Mouse (Mus musculus): ENCODE results near the gene Ccdc65. TPM values are rescaled to one million over a fixed set of nuclear protein-coding genes. Genes with fewer than 3 reads are reported as not detected.

The Ccdc65 gene
- polyA plus RNA-seq, 1 experiment from 2014 or later: 1.5 TPM

- peak overlapping the region; percentile 65 for H3K4me2 ChIP-seq
- ATAC-seq (ENCODE audit: low FRiP score): peak; percentile 84
- H3K4me1 ChIP-seq: peaks cover 12% of the 10 kb centered on the region
- H3K36me3 ChIP-seq (replicated peaks): no peaks in the 10 kb centered on the region
- H3K9me3 ChIP-seq: no peaks in the 10 kb centered on the region
- 4% methylated on average over 40 of the region's 40 CpGs for WGBS
- H3K9ac ChIP-seq: peak overlapping the region; percentile 48
- peaks cover 56% of the 10 kb centered on the region for H3K27me3 ChIP-seq
- peak overlapping the region; percentile 39 for H3K4me3 ChIP-seq (replicated peaks)
- H3K27ac ChIP-seq: no peak overlapping the region
Measured at GRCm38 (mm10) chr15:98699190-98700105, 8.6 kb upstream of the Ccdc65 start.

GRCm38 (mm10) chr15:98704312-98704711, 3.7 kb upstream of the Ccdc65 start:
- 67% methylated on average over 9 of the region's 9 CpGs for WGBS

DNA sequence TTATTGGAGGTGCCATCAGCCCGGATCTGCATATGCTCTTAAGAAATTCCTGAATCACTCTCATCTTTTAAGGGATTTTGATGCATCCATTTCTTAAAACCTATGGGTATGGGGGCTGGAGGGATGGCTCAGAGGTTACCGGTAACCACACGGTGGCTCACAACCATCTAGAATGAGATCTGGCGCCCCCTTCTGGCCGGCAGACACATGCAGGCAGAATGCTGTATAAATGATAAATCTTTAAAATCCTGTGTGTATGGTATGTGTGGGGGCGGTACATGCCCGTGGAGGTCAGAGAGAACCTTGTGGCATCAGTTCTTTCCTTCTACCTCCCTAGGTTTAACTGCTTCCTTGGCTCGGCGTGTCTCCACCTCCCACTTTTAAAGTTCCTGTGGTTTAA, 2.4 kb downstream of the Ccdc65 start:
- Histone ChIP-seq H3K4me2 (no peak overlapping the region), H3K4me3 (replicated peaks) (no peak overlapping the region), H3K4me1 (peaks cover 5% of the 10 kb centered on the region; the same call in 1 of the 2 replicates), H3K27me3 (peaks cover 37% of the 10 kb centered on the region), H3K9me3 (no peaks in the 10 kb centered on the region), H3K9ac (no peak overlapping the region), H3K27ac (no peak overlapping the region), H3K36me3 (replicated peaks) (no peaks in the 10 kb centered on the region)
- WGBS: 16% methylated on average over 9 of the region's 9 CpGs
- no peak for ATAC-seq (ENCODE audit: low FRiP score)

More at GRCm38 (mm10) chr15:98704312-98704711, 3.7 kb upstream of the Ccdc65 start:
- Histone ChIP-seq H3K27ac (no peak overlapping the region), H3K9me3 (no peaks in the 10 kb centered on the region), H3K4me2 (no peak overlapping the region), H3K4me1 (peaks cover 13% of the 10 kb centered on the region), H3K9ac (no peak overlapping the region), H3K36me3 (replicated peaks) (no peaks in the 10 kb centered on the region), H3K27me3 (peaks cover 85% of the 10 kb centered on the region), H3K4me3 (replicated peaks) (no peak overlapping the region)
- no peak for ATAC-seq (ENCODE audit: low FRiP score)

GRCm38 (mm10) chr15:98714230-98714652, 6.2 kb downstream of the Ccdc65 start:
- ATAC-seq (ENCODE audit: low FRiP score): no peak
- Histone ChIP-seq H3K27ac (no peak overlapping the region), H3K36me3 (replicated peaks) (no peaks in the 10 kb centered on the region), H3K4me3 (replicated peaks) (no peak overlapping the region), H3K9me3 (no peaks in the 10 kb centered on the region), H3K9ac (no peak overlapping the region), H3K4me1 (no peaks in the 10 kb centered on the region), H3K27me3 (peaks cover 9% of the 10 kb centered on the region), H3K4me2 (no peak overlapping the region)
- 86% methylated on average over 5 of the region's 5 CpGs for WGBS

GRCm38 (mm10) chr15:98717301-98717700, 9.3 kb downstream of the Ccdc65 start:
- Histone ChIP-seq H3K9me3 (no peaks in the 10 kb centered on the region), H3K36me3 (replicated peaks) (no peaks in the 10 kb centered on the region), H3K27ac (no peak overlapping the region), H3K9ac (no peak overlapping the region), H3K4me1 (peaks cover 9% of the 10 kb centered on the region; the same call in 1 of the 2 replicates), H3K4me3 (replicated peaks) (no peak overlapping the region), H3K27me3 (peaks cover 18% of the 10 kb centered on the region), H3K4me2 (no peak overlapping the region)
- no peak for ATAC-seq (ENCODE audit: low FRiP score)
- WGBS: 72% methylated on average over 16 of the region's 16 CpGs

- peaks cover 39% of the 10 kb centered on the region for H3K4me1 ChIP-seq
- no peak for ATAC-seq (ENCODE audit: low FRiP score)
- H3K9ac ChIP-seq: no peak overlapping the region
- no peaks in the 10 kb centered on the region for H3K36me3 ChIP-seq (replicated peaks)
- no peak overlapping the region for H3K4me3 ChIP-seq (replicated peaks)
- H3K4me2 ChIP-seq: no peak overlapping the region
- H3K27ac ChIP-seq: peak overlapping the region; percentile 54; the same call in 1 of the 2 replicates
- WGBS: 55% methylated on average over 8 of the region's 8 CpGs
- no peaks in the 10 kb centered on the region for H3K9me3 ChIP-seq
- peaks cover 58% of the 10 kb centered on the region for H3K27me3 ChIP-seq
Measured at GRCm38 (mm10) chr15:98722191-98722590, 14.2 kb downstream of the Ccdc65 start.

DNA sequence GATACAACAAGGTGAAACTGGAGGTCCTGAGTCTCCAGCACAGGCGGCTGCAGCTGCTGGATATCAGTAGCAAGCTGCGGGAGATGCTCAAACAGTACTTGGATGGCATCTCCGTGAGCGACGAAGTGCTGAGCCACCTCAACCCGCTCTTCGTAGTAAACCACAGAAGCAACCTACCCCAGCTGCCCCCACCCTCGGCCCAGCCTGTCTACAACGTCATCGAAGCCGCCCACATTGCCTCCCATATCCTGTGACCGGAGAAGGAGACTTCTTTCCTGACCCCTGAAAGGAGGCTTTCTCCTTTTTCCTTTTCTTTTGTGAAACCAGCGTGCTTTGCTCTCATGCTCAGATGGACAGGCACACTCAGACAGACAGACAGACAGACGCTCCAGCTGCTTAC, 14.8 kb downstream of the Ccdc65 start:
- H3K4me2 ChIP-seq: no peak overlapping the region
- no peak; the same call in 1 of the 2 replicates for ATAC-seq (ENCODE audit: low FRiP score)
- no peak overlapping the region for H3K4me3 ChIP-seq (replicated peaks)
- H3K27me3 ChIP-seq: peaks cover 58% of the 10 kb centered on the region
- no peaks in the 10 kb centered on the region for H3K36me3 ChIP-seq (replicated peaks)
- H3K4me1 ChIP-seq: peaks cover 45% of the 10 kb centered on the region
- 68% methylated on average over 14 of the region's 14 CpGs for WGBS
- no peak overlapping the region for H3K9ac ChIP-seq
- 0 out of 2 replicates have a peak overlapping the region, but pooled peaks have one; percentile 54 for H3K27ac ChIP-seq
- no peaks in the 10 kb centered on the region for H3K9me3 ChIP-seq

DNA sequence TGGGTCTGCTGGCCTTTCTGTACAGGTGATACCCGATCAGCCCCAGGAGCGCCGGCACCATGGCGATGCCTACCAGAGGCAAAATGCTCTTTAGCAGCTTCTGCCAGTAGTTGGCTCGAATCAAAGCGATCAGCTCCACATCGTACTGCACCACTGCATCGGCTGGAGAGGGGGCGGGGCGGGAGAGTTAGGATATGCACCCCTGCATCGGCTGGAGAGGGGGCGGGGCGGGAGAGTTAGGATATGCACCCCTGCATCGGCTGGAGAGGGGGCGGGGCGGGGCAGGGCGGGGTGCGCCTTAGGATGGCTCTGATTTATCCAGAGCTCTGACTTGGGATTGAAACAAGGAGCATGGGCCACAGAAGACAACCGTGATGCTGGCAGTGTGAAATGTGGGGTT, 16.4 kb downstream of the Ccdc65 start:
- Histone ChIP-seq H3K4me2 (no peak overlapping the region; the same call in 1 of the 2 replicates), H3K9ac (no peak overlapping the region), H3K27ac (no peak overlapping the region), H3K36me3 (replicated peaks) (no peaks in the 10 kb centered on the region), H3K4me3 (replicated peaks) (no peak overlapping the region), H3K9me3 (no peaks in the 10 kb centered on the region), H3K4me1 (peaks cover 51% of the 10 kb centered on the region), H3K27me3 (peaks cover 70% of the 10 kb centered on the region)
- ATAC-seq (ENCODE audit: low FRiP score): no peak
- WGBS: 38% methylated on average over 19 of the region's 19 CpGs

DNA sequence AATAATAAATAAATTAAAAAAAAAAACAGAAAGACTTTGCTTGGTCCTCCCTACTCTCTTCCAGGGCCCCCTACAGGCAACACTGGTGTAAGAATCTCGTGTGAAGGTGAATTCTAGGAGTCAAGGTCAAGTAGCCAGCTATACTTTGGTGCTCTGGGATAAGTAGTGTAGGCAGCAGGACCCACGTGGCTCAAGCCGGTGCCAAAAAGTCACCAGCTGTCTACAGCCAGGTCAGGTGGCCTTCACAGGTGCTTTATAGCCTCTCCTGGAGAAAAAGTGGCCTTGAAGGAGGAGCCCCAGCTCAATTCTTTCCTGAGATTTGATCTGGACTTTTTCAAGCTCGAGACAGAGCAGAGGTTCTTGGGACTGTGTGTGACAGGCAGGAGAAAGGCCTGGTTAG, 18.1 kb downstream of the Ccdc65 start:
- no peak overlapping the region for H3K9ac ChIP-seq
- H3K27me3 ChIP-seq: peaks cover 66% of the 10 kb centered on the region
- no peak overlapping the region for H3K4me2 ChIP-seq
- H3K4me3 ChIP-seq (replicated peaks): no peak overlapping the region
- WGBS: 79% methylated on average over 4 of the region's 4 CpGs
- ATAC-seq (ENCODE audit: low FRiP score): no peak
- H3K27ac ChIP-seq: no peak overlapping the region
- no peaks in the 10 kb centered on the region for H3K9me3 ChIP-seq
- H3K4me1 ChIP-seq: peaks cover 51% of the 10 kb centered on the region
- no peaks in the 10 kb centered on the region for H3K36me3 ChIP-seq (replicated peaks)

DNA sequence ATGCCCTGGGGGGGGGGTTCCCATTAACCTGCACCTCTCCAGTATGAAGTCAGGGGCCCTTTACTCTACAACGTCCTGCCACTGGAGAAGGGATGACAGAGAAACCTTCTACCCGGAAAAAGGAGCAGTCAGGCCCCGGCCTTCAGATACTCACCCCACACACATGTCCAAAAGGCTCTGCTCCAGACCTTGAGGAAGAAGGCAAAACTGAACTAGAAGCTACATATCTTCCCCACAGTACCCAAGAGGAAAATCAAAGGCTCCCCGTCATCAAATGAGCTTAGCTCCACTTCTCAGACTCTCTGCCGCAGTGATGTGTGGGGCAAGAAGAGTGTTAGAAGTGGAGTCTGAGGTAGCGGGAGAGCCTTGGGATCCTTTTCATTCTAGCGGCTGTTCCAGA, 18.7 kb downstream of the Ccdc65 start:
- H3K9ac ChIP-seq: no peak overlapping the region
- peak overlapping the region; percentile 84 for H3K4me2 ChIP-seq
- no peaks in the 10 kb centered on the region for H3K36me3 ChIP-seq (replicated peaks)
- peaks cover 47% of the 10 kb centered on the region for H3K4me1 ChIP-seq
- no peaks in the 10 kb centered on the region for H3K9me3 ChIP-seq
- H3K4me3 ChIP-seq (replicated peaks): peak overlapping the region; percentile 43; the same call in 1 of the 2 replicates
- peaks cover 60% of the 10 kb centered on the region for H3K27me3 ChIP-seq
- H3K27ac ChIP-seq: no peak overlapping the region
- no peak for ATAC-seq (ENCODE audit: low FRiP score)
- 48% methylated on average over 7 of the region's 7 CpGs for WGBS

GRCm38 (mm10) chr15:98727443-98728321, 19.7 kb downstream of the Ccdc65 start, which contains the start of gene Fkbp11:
Fkbp11 (minus strand) TSS chr15:98728198.
- no peaks in the 10 kb centered on the region for H3K36me3 ChIP-seq (replicated peaks)
- H3K4me2 ChIP-seq: peak within 1 kb of the TSS; percentile 84
- no peak within 1 kb of the TSS for H3K27ac ChIP-seq
- H3K9me3 ChIP-seq: no peaks in the 10 kb centered on the region
- peaks cover 57% of the 10 kb centered on the region for H3K27me3 ChIP-seq
- H3K4me1 ChIP-seq: peaks cover 38% of the 10 kb centered on the region
- H3K4me3 ChIP-seq (replicated peaks): peak within 1 kb of the TSS; percentile 43
- peak within 1 kb of the TSS; percentile 47 for H3K9ac ChIP-seq
- WGBS: under 1% methylated on average over 39 of the region's 39 CpGs
- ATAC-seq (ENCODE audit: low FRiP score): peak; percentile 76

DNA sequence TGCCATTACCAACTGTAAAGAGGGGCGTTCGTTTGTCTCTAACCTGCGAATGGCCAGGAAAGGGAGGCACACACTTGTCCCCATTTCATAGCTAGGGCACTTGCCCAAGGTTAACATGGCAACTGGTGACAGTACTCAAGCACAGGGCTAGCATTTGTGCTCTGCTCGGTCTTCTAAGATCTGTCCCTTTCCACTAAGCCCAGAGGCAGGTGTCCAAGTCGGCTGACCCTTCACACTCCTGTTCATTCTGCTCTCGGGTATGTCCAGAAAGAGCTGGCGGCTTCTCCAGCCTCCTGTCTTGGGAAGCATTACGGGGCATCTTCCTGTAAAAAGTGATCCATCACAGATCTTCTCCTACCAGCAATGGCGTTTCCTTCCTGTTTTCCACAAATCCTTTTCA, 20.4 kb downstream of the Ccdc65 start:
- Histone ChIP-seq H3K4me2 (peak overlapping the region; percentile 84), H3K9me3 (no peaks in the 10 kb centered on the region), H3K4me3 (replicated peaks) (peak overlapping the region; percentile 43; the same call in 1 of the 2 replicates), H3K36me3 (replicated peaks) (no peaks in the 10 kb centered on the region), H3K4me1 (peaks cover 33% of the 10 kb centered on the region), H3K27ac (no peak overlapping the region), H3K27me3 (peaks cover 50% of the 10 kb centered on the region), H3K9ac (no peak overlapping the region)
- WGBS: 40% methylated on average over 9 of the region's 9 CpGs
- no peak for ATAC-seq (ENCODE audit: low FRiP score)

All from forebrain, embryonic 12.5 days (tissue).